Mouse (Mus musculus): ENCODE measurements around the gene Slc44a2. TPM values are rescaled to one million over a fixed set of nuclear protein-coding genes. Genes with fewer than 3 reads are reported as not detected.
A peak's percentile ranks its signal among the peaks of the same experiment; 100 is the strongest.
"Not testable (repeated sequence)": the region's sequence is repeated elsewhere in the genome, so short reads cannot be mapped to it uniquely, and the experiment has no call there.

The Slc44a2 gene
- polyA plus RNA-seq, 1 experiment from 2014 or later: 74.4 TPM

DNA sequence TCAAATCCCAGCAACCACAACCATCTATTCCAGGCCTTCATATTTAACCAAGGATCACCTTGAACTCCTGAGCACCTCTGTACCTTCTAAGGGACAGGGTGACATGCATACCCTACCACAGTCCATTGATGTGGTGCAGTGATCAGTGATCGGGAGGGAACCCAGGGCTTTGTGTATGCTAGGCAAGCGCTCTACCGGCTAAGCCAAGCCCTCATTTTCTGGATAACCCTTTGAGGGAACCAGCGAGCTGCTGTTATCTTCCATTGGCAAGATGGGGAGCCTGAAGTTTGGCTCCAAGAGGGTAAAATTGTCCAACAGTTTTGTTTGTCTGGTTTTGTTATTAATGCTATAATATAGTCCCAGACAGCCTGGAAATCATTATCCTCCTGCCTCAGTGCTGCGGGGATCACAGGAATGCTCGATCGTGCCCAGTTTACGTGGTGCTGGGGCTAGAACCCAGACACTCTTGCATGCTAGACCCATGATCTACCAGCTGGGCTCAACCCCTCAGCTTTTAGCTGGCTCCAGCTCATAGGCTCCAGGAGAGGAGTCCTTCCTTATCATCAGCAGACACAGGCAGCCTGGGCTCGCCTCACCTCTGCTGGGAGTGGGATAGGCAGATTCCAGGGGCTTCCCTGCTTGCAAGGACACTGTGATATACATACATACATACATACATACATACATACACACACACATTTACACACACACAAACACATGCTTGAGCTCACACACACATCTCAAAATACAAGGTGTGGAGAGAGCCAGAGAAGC is 5.9 kb upstream of the Slc44a2 start:
- H3K36me3 ChIP-seq (ENCODE audit: control insufficient read depth, insufficient read depth): no peaks in the 10 kb centered on the region
- peaks cover 2% of the 10 kb centered on the region; the same call in 1 of the 2 replicates for H3K4me1 ChIP-seq (ENCODE audit: control insufficient read depth, insufficient read depth, low read length)
- H3K4me2 ChIP-seq (ENCODE audit: low read depth, low read length): no peak overlapping the region
- H3K9ac ChIP-seq (ENCODE audit: low read length): no peak overlapping the region
- peaks cover 7% of the 10 kb centered on the region for H3K27me3 ChIP-seq (ENCODE audit: control insufficient read depth, insufficient read depth, low read length)
- no peaks in the 10 kb centered on the region; the same call in 1 of the 2 replicates for H3K9me3 ChIP-seq (replicated peaks; ENCODE audit: control insufficient read depth, low read length)
- no peak for ATAC-seq (replicated peaks; ENCODE audit: extremely low read depth, insufficient read depth, low FRiP score)
- WGBS: 80% methylated on average over 9 of the region's 9 CpGs
- H3K4me3 ChIP-seq (ENCODE audit: low read length): no peak overlapping the region
- no peak overlapping the region for H3K27ac ChIP-seq (ENCODE audit: low read length)

DNA sequence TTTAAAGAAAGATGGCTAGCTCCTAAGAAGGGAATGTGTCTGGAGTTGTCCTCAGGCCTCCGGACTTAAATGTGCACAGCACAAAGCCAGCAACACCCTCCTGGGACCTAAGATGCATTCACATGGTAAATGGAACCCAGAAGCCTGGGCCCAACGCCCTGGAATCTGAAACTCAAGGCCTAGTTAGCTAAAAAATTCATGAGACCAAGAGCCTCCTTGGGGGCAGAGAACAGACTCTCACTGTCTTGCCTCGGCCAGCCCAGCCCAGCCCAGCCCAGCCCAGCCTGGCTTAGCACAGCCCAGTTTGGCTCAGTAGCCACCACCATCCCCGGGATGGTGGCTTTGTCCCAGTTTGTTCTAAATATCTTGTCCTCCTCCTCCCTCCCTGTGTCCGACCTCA is 5.1 kb upstream of the Slc44a2 start:
- 49% methylated on average over 5 of the region's 5 CpGs for WGBS
- Histone ChIP-seq H3K27ac (ENCODE audit: low read length) (no peak overlapping the region), H3K4me3 (ENCODE audit: low read length) (no peak overlapping the region), H3K4me1 (ENCODE audit: control insufficient read depth, insufficient read depth, low read length) (peaks cover 4% of the 10 kb centered on the region), H3K9me3 (replicated peaks; ENCODE audit: control insufficient read depth, low read length) (no peaks in the 10 kb centered on the region; the same call in 1 of the 2 replicates), H3K36me3 (ENCODE audit: control insufficient read depth, insufficient read depth) (no peaks in the 10 kb centered on the region), H3K27me3 (ENCODE audit: control insufficient read depth, insufficient read depth, low read length) (peaks cover 7% of the 10 kb centered on the region), H3K4me2 (ENCODE audit: low read depth, low read length) (no peak overlapping the region), H3K9ac (ENCODE audit: low read length) (no peak overlapping the region)
- ATAC-seq (replicated peaks; ENCODE audit: extremely low read depth, insufficient read depth, low FRiP score): no peak

DNA sequence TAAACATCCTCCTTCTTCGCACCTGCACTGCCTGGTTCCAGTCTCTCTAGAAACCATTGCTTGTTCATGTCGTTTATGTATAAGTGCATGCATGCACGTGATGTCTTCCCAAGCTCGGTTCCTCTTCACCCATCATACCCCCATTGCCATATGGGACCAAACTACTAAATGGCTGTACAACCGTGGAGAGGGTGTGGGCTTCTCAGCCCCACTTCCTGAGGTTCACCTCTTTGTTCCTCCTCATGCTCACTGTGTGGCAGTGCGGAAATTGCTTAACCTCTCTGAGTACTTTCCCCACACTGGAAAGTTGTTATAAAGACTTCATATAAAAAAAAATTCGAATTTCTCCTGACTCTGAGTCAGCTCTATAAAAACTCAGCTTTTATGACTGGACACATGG is 3.8 kb upstream of the Slc44a2 start:
- Histone ChIP-seq H3K27ac (ENCODE audit: low read length) (no peak overlapping the region), H3K4me3 (ENCODE audit: low read length) (no peak overlapping the region), H3K4me2 (ENCODE audit: low read depth, low read length) (no peak overlapping the region), H3K4me1 (ENCODE audit: control insufficient read depth, insufficient read depth, low read length) (peaks cover 11% of the 10 kb centered on the region), H3K36me3 (ENCODE audit: control insufficient read depth, insufficient read depth) (no peaks in the 10 kb centered on the region), H3K9me3 (replicated peaks; ENCODE audit: control insufficient read depth, low read length) (no peaks in the 10 kb centered on the region; the same call in 1 of the 2 replicates), H3K9ac (ENCODE audit: low read length) (no peak overlapping the region), H3K27me3 (ENCODE audit: control insufficient read depth, insufficient read depth, low read length) (peaks cover 7% of the 10 kb centered on the region)
- ATAC-seq (replicated peaks; ENCODE audit: extremely low read depth, insufficient read depth, low FRiP score): no peak
- 74% methylated on average over 7 of the region's 7 CpGs for WGBS

DNA sequence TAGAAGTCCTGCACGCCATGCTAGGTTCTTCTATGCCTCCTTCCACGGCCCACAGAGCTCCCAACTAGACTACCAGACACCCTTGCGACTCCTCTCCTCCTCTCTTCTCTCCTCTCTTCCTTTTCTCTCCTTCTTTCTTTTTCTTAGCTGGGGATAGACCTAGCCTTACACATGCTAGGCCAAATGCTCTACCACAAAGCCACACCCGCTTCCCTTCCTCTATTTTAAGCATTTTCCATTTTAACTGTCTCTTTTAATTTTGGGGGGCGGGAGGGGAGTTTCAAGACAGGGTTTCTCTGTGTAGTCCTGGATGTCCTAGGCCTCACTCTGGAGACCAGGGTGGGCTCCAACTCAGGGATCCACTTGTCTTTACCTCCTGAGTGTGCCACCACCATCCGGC is 1.7 kb upstream of the Slc44a2 start:
- H3K4me2 ChIP-seq (ENCODE audit: low read depth, low read length): no peak overlapping the region
- no peaks in the 10 kb centered on the region for H3K36me3 ChIP-seq (ENCODE audit: control insufficient read depth, insufficient read depth)
- H3K27me3 ChIP-seq (ENCODE audit: control insufficient read depth, insufficient read depth, low read length): no peaks in the 10 kb centered on the region
- no peak overlapping the region for H3K27ac ChIP-seq (ENCODE audit: low read length)
- WGBS: 83% methylated on average over 6 of the region's 6 CpGs
- ATAC-seq (replicated peaks; ENCODE audit: extremely low read depth, insufficient read depth, low FRiP score): no peak
- H3K9me3 ChIP-seq (replicated peaks; ENCODE audit: control insufficient read depth, low read length): no peaks in the 10 kb centered on the region; the same call in 1 of the 2 replicates
- H3K4me3 ChIP-seq (ENCODE audit: low read length): no peak overlapping the region
- peaks cover 21% of the 10 kb centered on the region for H3K4me1 ChIP-seq (ENCODE audit: control insufficient read depth, insufficient read depth, low read length)
- H3K9ac ChIP-seq (ENCODE audit: low read length): no peak overlapping the region

DNA sequence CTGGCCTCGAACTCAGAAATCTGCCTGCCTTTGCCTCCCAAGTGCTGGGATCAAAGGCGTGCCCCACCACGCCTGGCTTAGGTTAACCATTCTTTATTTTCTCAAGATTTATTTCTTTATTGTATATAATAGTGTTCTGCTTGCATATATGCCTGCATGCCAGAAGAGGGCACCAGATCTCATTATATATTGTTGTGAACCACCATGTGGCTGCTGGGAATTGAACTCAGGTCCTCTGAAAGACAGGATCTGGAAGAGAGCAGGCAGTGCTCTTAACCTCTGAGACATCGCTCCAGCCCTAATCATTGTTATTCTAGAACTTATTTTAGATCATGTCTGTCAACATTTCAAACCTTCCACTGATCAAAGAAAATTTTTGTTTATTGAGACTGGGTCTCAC is 995 bp upstream of the Slc44a2 start:
- Histone ChIP-seq H3K4me2 (ENCODE audit: low read depth, low read length) (no peak overlapping the region), H3K27ac (ENCODE audit: low read length) (no peak overlapping the region), H3K4me3 (ENCODE audit: low read length) (no peak overlapping the region), H3K9ac (ENCODE audit: low read length) (no peak overlapping the region), H3K4me1 (ENCODE audit: control insufficient read depth, insufficient read depth, low read length) (peaks cover 24% of the 10 kb centered on the region), H3K9me3 (replicated peaks; ENCODE audit: control insufficient read depth, low read length) (no peaks in the 10 kb centered on the region; the same call in 1 of the 2 replicates), H3K36me3 (ENCODE audit: control insufficient read depth, insufficient read depth) (no peaks in the 10 kb centered on the region), H3K27me3 (ENCODE audit: control insufficient read depth, insufficient read depth, low read length) (no peaks in the 10 kb centered on the region)
- ATAC-seq (replicated peaks; ENCODE audit: extremely low read depth, insufficient read depth, low FRiP score): no peak
- WGBS: 95% methylated on average over 4 of the region's 4 CpGs

DNA sequence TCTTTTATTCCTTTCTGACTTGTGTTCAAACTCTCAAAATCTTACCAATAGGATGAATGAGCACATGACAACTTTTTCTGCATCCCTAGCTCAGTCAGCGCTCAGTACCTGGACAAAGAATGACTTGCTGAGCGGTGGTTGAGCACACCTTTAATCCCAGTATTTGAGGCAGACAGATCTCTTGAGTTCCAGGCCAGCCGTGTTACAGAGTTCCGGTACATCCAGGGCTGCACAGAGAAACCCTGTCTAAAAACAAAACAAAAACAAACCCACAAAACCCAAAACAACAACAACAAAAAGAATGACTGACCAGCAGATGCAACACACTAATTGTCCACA is 249 bp upstream of the Slc44a2 start:
- Histone ChIP-seq H3K4me1 (ENCODE audit: control insufficient read depth, insufficient read depth, low read length) (peaks cover 24% of the 10 kb centered on the region), H3K4me3 (ENCODE audit: low read length) (peak overlapping the region; percentile 92), H3K27ac (ENCODE audit: low read length) (no peak overlapping the region), H3K36me3 (ENCODE audit: control insufficient read depth, insufficient read depth) (peaks cover 2% of the 10 kb centered on the region; the same call in 1 of the 2 replicates), H3K9ac (ENCODE audit: low read length) (peak overlapping the region; percentile 90; the same call in 1 of the 2 replicates), H3K4me2 (ENCODE audit: low read depth, low read length) (peak overlapping the region; percentile 95), H3K27me3 (ENCODE audit: control insufficient read depth, insufficient read depth, low read length) (no peaks in the 10 kb centered on the region), H3K9me3 (replicated peaks; ENCODE audit: control insufficient read depth, low read length) (no peaks in the 10 kb centered on the region; the same call in 1 of the 2 replicates)
- 26% methylated on average over 4 of the region's 4 CpGs for WGBS
- ATAC-seq (replicated peaks; ENCODE audit: extremely low read depth, insufficient read depth, low FRiP score): no peak; the same call in 1 of the 2 replicates

DNA sequence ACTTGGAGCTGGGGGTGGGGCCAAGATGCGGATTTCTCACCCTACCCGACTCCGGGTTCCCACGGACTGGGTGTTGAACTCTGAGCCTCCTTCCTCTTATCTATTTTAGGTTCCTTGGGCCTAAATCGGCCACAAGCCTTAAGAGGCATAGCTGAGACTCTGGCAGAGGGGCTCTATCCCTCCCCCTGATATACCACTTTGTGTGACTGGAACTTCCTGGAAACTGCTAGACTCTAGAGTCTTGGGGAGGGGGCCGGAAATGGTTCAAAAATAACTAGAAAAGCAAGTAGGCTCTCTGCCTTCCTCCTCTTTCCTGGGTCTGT is 976 bp downstream of the Slc44a2 start:
- Histone ChIP-seq H3K9ac (ENCODE audit: low read length) (peak overlapping the region; percentile 90), H3K27me3 (ENCODE audit: control insufficient read depth, insufficient read depth, low read length) (no peaks in the 10 kb centered on the region), H3K4me1 (ENCODE audit: control insufficient read depth, insufficient read depth, low read length) (peaks cover 26% of the 10 kb centered on the region), H3K27ac (ENCODE audit: low read length) (peak overlapping the region; percentile 83), H3K9me3 (replicated peaks; ENCODE audit: control insufficient read depth, low read length) (no peaks in the 10 kb centered on the region; the same call in 1 of the 2 replicates), H3K4me3 (ENCODE audit: low read length) (peak overlapping the region; percentile 92), H3K36me3 (ENCODE audit: control insufficient read depth, insufficient read depth) (peaks cover 2% of the 10 kb centered on the region; the same call in 1 of the 2 replicates), H3K4me2 (ENCODE audit: low read depth, low read length) (peak overlapping the region; percentile 95)
- 7% methylated on average over 6 of the region's 6 CpGs for WGBS
- no peak for ATAC-seq (replicated peaks; ENCODE audit: extremely low read depth, insufficient read depth, low FRiP score)

DNA sequence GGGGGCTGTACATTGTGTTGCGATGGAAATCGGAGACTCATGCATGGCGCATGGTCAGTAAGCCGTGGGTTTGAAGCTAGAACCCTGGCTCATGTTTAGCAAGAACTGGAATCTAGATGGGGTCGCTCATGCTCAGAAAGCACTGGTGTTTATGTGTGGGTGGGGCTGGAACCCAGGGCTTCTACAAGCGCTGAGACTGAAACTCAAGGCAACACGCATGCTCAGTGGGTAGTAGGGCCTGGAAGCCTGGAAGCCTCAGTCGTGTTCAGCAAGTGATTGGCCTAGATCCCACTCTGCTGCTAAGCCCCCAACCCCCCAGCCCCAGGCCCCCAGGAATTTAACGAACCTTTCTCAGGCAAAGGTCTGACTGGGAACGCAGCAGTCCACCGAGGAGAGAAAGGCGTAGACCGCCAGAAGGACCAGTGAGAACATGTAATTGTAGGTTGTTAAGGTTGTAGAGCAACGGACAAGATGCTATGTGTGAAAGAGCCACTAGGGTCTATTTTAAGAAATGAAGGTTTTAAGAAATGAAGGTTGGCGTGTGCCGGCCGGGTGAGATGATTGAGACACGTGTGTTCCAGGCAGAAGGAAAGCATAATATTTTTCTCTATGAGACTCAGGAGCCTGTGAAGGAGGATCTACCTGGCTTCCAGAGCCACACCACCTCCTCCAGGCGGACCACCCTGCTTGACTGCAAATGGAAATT is 1.9 kb downstream of the Slc44a2 start:
- Histone ChIP-seq H3K9ac (ENCODE audit: low read length) (peak overlapping the region; percentile 90), H3K4me1 (ENCODE audit: control insufficient read depth, insufficient read depth, low read length) (peaks cover 26% of the 10 kb centered on the region), H3K4me3 (ENCODE audit: low read length) (peak overlapping the region; percentile 92), H3K4me2 (ENCODE audit: low read depth, low read length) (peak overlapping the region; percentile 95), H3K9me3 (replicated peaks; ENCODE audit: control insufficient read depth, low read length) (no peaks in the 10 kb centered on the region; the same call in 1 of the 2 replicates), H3K36me3 (ENCODE audit: control insufficient read depth, insufficient read depth) (peaks cover 2% of the 10 kb centered on the region; the same call in 1 of the 2 replicates), H3K27me3 (ENCODE audit: control insufficient read depth, insufficient read depth, low read length) (no peaks in the 10 kb centered on the region), H3K27ac (ENCODE audit: low read length) (peak overlapping the region; percentile 83)
- ATAC-seq (replicated peaks; ENCODE audit: extremely low read depth, insufficient read depth, low FRiP score): no peak
- WGBS: 68% methylated on average over 19 of the region's 19 CpGs

DNA sequence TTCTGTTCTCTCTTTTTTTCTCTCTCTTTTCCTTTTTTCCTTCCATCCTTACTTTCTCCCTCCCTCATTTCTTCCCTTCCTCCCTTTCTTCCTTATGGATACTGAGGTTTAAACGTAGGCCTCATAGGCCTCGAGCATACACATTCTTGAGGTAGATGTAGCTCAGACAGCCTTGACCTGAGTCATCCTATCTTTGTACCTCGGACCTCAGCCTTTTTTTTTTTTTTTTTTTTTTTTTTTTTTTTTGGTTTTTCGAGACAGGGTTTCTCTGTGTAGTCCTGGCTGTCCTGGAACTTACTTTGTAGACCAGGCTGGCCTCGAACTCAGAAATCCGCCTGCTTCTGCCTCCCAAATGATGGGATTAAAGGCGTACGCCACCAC is 2.4 kb downstream of the Slc44a2 start:
- Histone ChIP-seq H3K4me1 (ENCODE audit: control insufficient read depth, insufficient read depth, low read length) (peaks cover 29% of the 10 kb centered on the region), H3K4me2 (ENCODE audit: low read depth, low read length) (peak overlapping the region; percentile 95)
- not testable (repeated sequence) for H3K9ac ChIP-seq (ENCODE audit: low read length); H3K36me3 ChIP-seq (ENCODE audit: control insufficient read depth, insufficient read depth); H3K27ac ChIP-seq (ENCODE audit: low read length); H3K27me3 ChIP-seq (ENCODE audit: control insufficient read depth, insufficient read depth, low read length); ATAC-seq (replicated peaks; ENCODE audit: extremely low read depth, insufficient read depth, low FRiP score); H3K4me3 ChIP-seq (ENCODE audit: low read length); H3K9me3 ChIP-seq (replicated peaks; ENCODE audit: control insufficient read depth, low read length)
- 85% methylated on average over 8 of the region's 8 CpGs for WGBS
